Mouse (Mus musculus) left cerebral cortex, postnatal 10 days (tissue): ENCODE measurements at regions not wholly inside any gene's neighbourhood (a gene's known extent, or its start where the extent isn't known, plus 50 kb on each side); places are given as distances from the start of the nearest gene placed in this dataset.

ENCODE experiments used
- DNase-seq, 2 experiments: peaks; one replicate each; pipeline ENCODE4 v3.0.0; 2021 to 2022; ENCODE audit warnings: low spot score in 2 of 2, mixed read lengths in 1 of 2; ENCODE audit errors: extremely low spot score in 1 of 2
- intact Hi-C: fragments of 180-260 bp; cut with DNase I; formaldehyde crosslinking; loops from one replicate; pipeline ENCODE4 v1.15.1; 2025

- peak; percentile 8 to 20 for DNase-seq
These were observed 59.2 kb downstream of the Areg start for GRCm38 (mm10) chr5:91198620-91199019.

GRCm38 (mm10) chr5:91200448-91200847 is 61.0 kb downstream of the Areg start:
- DNase-seq: no peak
- intact Hi-C loops: no loop called here

More at GRCm38 (mm10) chr5:91198620-91199019, 59.2 kb downstream of the Areg start:
- intact Hi-C loops: no loop called here

DNA sequence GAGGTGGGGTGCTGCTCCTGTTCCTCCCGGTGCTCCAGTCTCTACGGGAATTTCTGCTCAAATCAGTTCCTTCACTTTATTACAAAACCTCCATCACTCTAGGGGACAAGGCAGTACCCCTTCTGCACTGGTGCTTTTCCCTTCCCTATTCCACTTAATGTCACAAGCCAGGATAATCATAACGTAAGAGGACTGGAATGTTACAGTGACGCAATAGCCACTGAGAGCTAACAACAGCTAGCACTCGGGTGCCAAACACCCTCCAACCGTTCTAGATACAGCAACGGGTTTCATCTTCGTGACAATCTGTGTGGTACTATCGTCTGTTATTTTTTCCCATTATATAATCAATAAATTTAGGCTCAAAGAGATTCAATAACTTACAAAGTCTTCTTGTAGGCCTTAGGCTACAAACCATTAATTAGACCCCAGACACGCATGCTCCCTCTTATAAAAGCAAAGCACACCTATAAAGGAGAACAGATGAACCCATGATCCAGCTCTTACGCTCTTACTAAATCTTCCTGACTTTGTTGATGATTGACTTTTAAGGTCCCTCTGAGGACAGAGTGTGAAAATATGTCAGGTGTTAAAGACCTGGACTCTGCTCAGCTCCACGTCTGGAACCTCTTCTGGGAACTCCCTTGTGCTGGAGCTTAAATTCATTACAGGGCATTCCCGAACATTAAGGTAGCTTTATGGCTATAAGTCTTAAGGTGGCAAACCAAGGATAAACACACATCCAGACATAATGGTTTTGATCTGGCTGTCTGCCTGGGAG is 65.0 kb downstream of the Areg start:
- intact Hi-C loops: no loop called here
- DNase-seq: no peak

DNA sequence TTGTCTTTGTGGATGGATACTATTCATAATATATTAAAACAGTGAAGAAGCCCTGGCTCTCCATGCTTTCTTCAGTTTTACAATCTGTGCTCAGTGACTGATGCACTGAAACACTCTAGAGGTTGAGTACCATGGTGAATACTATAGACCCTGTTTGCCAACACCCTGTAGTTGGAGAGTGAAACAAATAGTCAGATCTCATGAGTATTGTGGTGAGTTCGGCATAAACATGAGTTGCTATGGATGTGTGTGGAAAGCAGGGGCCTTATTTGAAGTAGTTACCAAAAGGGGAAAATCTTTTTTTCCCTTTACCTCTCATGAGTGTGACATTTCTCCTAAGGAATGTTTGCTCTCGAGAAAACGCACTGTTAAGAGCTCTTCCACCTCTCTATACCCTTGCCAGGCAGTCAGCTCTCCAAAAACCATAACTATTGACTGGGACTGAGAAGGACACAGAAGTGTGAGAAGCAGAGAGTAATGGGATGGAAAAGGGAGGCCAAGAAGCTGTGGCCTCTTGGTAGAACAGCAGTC is 66.0 kb downstream of the Areg start:
- DNase-seq: no peak
- intact Hi-C loops: no loop called here

- intact Hi-C loops: no loop called here
These were observed 67.4 kb downstream of the Areg start for GRCm38 (mm10) chr5:91206569-91207490.

DNA sequence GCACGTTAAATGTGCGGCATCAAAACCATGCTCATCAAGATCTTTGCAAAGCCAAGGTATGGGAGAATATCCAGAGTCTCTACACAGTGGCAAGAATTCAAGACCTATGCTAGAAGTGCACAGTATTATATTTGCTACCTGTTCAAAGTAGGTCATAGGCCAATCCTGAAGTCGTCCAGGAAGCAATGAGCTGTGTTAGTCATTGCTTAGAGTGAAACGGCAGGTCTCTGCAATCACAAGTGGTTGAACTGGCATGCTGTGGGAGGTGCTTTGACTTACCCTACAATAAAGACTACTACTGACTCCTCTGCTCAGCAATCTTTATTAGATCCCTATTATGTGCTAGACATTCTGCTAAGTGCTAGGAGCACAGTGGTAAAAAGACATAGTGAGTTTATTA is 80.8 kb downstream of the Areg start:
- intact Hi-C loops: no loop called here
- DNase-seq: no peak

More at GRCm38 (mm10) chr5:91206569-91207490, 67.4 kb downstream of the Areg start:
- DNase-seq: no peak

- DNase-seq: no peak
- intact Hi-C loops: no loop called here
These were observed 102.3 kb downstream of the Areg start for GRCm38 (mm10) chr5:91241656-91242055.

GRCm38 (mm10) chr5:91247444-91247843 is 108.0 kb downstream of the Areg start:
- DNase-seq: no peak
- intact Hi-C loops: no loop called here

- DNase-seq: no peak
- intact Hi-C loops: no loop called here
These were observed 122.5 kb downstream of the Areg start for GRCm38 (mm10) chr5:91261895-91262294.

GRCm38 (mm10) chr5:91262526-91262925 is 123.1 kb downstream of the Areg start:
- intact Hi-C loops: no loop called here
- DNase-seq: no peak

DNA sequence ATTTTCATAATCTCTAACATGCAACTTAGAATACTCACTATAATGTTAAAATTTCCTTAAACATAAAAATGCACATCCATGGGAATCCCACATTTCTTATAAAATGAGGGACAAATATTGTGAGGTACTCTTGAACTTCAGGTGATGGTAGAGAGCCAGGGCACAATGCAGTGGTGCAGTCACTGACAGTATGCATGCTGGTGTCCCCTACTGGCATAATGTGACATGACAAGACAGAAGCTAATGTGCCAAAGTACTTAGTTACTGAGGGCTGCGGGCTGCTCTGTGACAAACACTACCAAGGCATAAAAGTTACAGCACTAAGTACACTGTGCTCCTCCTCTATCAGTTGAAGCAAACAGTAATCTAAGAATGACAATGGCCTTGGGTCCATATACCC is 131.3 kb downstream of the Areg start:
- intact Hi-C loops: no loop called here
- DNase-seq: no peak

DNA sequence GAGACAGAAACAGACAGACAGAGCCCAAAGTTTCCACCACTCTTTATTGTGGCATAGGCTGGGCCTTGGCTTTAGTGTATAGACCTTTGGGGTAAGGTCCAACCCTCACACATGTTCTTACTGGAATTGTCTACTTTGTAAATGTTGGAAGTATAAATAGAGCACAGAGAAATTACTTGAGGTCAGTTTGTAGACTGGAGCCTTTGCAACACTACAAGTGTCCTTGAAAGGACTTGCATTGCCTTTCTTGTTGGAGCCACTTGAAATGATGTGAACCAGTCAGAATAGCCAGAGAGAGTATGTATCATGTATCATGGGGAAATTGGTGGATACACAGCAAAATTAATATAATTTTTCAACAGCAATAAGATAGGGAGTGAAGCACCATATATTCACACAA is 131.4 kb downstream of the Btc start:
- no peak for DNase-seq
- intact Hi-C loops: no loop called here

DNA sequence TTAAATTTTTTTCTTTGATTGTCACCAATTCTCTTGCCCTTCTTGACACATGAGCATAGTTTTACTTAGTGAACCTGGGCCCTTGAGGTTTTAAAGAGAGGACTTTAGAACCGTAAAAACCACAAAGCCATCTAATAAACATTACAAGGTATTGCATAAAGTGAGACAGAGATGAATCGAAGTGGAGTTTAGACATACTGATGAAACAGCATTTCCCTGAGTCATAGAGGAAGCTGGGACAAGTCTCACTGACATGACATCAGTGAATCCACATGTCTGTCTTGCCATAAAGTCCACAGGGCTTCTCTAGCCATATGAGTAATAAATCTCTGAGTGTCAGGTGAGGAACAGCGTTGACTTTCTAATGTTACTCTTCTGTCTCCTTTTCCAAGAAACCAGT is 128.4 kb downstream of the Btc start:
- intact Hi-C loops: no loop called here

DNA sequence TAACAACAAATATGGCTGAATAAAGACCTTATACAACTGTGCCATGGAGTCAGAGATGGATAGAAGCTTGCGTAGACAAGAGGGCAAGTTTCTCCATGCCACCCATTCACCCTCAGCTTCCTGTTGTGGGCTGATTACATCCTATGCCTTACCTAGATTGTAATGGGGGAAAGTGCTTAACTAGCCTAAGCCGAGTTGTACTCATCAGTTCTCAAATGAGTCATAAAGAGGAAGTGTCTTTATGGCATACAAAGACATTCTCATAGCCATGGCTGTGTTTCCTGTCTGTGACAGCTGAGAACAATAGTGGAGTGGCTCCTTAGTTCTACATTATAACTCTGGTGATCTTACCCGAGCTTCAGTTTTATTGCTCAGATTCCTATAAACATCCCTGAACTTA is 124.3 kb downstream of the Btc start:
- intact Hi-C loops: no loop called here
- DNase-seq: no peak

More for the DNA sequence above, 128.4 kb downstream of the Btc start:
- no peak for DNase-seq

- intact Hi-C loops: no loop called here
- DNase-seq: no peak
These were observed 123.3 kb downstream of the Btc start for GRCm38 (mm10) chr5:91279464-91279863.

DNA sequence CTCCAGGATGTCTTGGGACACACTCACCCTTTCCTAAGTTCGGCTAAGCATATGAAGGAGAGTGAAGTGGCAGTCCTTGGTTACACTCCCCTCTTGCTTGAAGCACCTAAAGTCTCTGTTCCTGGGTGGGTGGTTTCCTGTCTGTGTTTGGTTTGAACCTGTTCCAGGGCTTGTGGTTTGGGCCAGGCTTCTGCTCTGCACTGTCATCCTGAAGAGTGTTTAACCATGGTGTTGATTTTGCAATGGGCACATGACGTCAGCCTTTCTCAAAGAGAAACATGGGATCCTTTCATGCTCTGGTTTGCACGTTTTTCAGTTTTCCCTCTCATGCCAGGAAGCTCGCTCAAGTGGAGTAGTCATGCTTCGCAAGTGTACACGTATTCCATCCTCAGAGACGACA is 119.8 kb downstream of the Btc start:
- no peak for DNase-seq
- intact Hi-C loops: no loop called here

DNA sequence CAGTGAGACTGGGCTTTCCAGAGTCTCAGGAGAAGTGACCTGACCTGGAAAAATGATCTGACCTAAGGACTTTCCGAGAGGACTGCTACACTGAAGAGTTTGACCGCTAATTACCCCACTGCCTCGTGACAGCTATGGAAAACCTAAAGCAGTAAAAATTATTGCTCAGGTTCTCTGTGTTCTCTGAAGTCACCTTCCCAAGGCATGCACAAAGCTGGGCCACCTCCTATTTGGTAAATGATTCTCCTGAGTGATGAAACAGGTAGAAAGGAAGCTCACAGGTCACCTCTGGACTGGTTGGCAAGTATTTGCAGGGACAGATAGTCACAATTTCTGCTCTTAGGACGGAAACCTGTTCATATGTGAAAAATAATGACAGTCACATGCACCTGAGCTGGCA is 109.7 kb downstream of the Btc start:
- intact Hi-C loops: no loop called here
- no peak for DNase-seq

GRCm38 (mm10) chr5:91294957-91295356 is 107.8 kb downstream of the Btc start:
- intact Hi-C loops: no loop called here
- DNase-seq: no peak

- DNase-seq: no peak
- intact Hi-C loops: no loop called here
These were observed 105.7 kb downstream of the Btc start for GRCm38 (mm10) chr5:91297068-91297467.

DNA sequence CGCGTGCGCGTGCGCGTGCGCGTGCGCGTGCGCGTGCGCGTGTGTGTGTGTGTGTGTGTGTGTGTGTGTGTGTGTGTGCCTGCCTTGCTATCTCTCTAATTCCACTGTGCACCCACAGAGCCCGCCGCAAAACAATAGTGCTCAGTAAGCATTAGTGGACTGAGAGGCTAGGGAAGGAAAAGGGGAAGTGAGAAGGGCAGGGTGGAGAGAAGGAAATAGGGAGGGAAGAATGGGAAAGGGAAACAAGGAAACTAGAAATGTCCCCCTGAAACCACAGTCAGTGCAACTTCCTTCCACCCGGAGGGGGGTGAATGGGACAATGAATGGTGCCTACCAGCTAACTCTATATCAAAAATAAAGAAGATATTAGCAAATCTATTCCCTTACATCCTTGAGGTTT is 100.7 kb downstream of the Btc start:
- DNase-seq: no peak
- intact Hi-C loops: no loop called here
